Mouse (Mus musculus) embryonic facial prominence, embryonic 12.5 days (tissue): ENCODE data around the gene Pcsk4. TPM values are rescaled to one million over a fixed set of nuclear protein-coding genes. Genes with fewer than 3 reads are reported as not detected.

ENCODE experiments used
- ATAC-seq: fragments of 200-750 bp; cut with Nextera tagmentation; 2 replicates; pipeline ENCODE4 v1.8.0; 2017; ENCODE audit not compliant: insufficient number of reproducible peaks, insufficient read depth, low FRiP score, low TSS enrichment
- H3K27ac ChIP-seq: fragments of 300-500 bp; sonication (generic); 2 replicates; pipeline ENCODE4 v1.5.1; 2016; ENCODE audit warnings: mild to moderate bottlenecking
- H3K27me3 ChIP-seq: fragments of 300-500 bp; sonication (generic); 2 replicates; pipeline ENCODE4 v1.6.1; 2016; ENCODE audit warnings: mild to moderate bottlenecking, moderate library complexity
- H3K36me3 ChIP-seq: fragments of 300-500 bp; sonication (generic); 2 replicates; pipeline ENCODE4 v1.6.1; 2016; ENCODE audit warnings: mild to moderate bottlenecking
- H3K4me1 ChIP-seq: fragments of 300-500 bp; sonication (generic); 2 replicates; pipeline ENCODE4 v1.6.1; 2016
- H3K4me2 ChIP-seq: fragments of 300-500 bp; sonication (generic); replicated peaks from 2 replicates; pipeline ENCODE4 v1.6.1; 2016; ENCODE audit warnings: mild to moderate bottlenecking, moderate library complexity
- H3K4me3 ChIP-seq: fragments of 300-500 bp; sonication (generic); 2 replicates; pipeline ENCODE4 v1.5.1; 2016; ENCODE audit warnings: mild to moderate bottlenecking
- H3K9ac ChIP-seq: fragments of 300-500 bp; sonication (generic); 2 replicates; pipeline ENCODE4 v1.6.1; 2016; ENCODE audit warnings: mild to moderate bottlenecking, moderate library complexity
- H3K9me3 ChIP-seq: fragments of 300-500 bp; sonication (generic); 2 replicates; pipeline ENCODE4 v1.6.1; 2016; ENCODE audit warnings: mild to moderate bottlenecking, moderate library complexity
- WGBS: fragments of 180-500 bp; shearing (Covaris S2); methylation state at CpG from one replicate; pipeline ENCODE4 v1.1.7; 2016; 5-methylcytosine and 5-hydroxymethylcytosine counted together
- polyA plus RNA-seq: library from polyadenylated mRNA; unstranded; fragments of >200 nt; fragmentation: Nextera tagmentation; extraction: Ambion mirVana; gene quantifications from 2 replicates; pipeline ENCODE4 v1.2.1, GENCODE M21; 2016

Pcsk4 gene
- polyA plus RNA-seq, 1 experiment from 2014 or later, result 4.5 TPM

- no peak overlapping the region for H3K27ac ChIP-seq
- H3K4me1 ChIP-seq, result peaks cover 6% of the 10 kb centered on the region; the same call in 1 of the 2 replicates
- H3K4me3 ChIP-seq, result no peak overlapping the region
- H3K27me3 ChIP-seq, result peaks cover 18% of the 10 kb centered on the region; the same call in 1 of the 2 replicates
- no peak overlapping the region for H3K9ac ChIP-seq
- no peak for ATAC-seq
- H3K9me3 ChIP-seq, result no peaks in the 10 kb centered on the region
- H3K36me3 ChIP-seq, result no peaks in the 10 kb centered on the region
- 72% methylated on average over 5 of the region's 5 CpGs for WGBS
- no peak overlapping the region for H3K4me2 ChIP-seq
Measured at GRCm38 (mm10) chr10:80332525-80332989, 3.3 kb upstream of the Pcsk4 start.

GRCm38 (mm10) chr10:80331636-80332524, 2.6 kb upstream of the Pcsk4 start:
- Histone ChIP-seq H3K9ac (no peak overlapping the region), H3K9me3 (no peaks in the 10 kb centered on the region), H3K27me3 (peaks cover 18% of the 10 kb centered on the region; the same call in 1 of the 2 replicates), H3K36me3 (no peaks in the 10 kb centered on the region), H3K4me3 (0 out of 2 replicates have a peak overlapping the region, but pooled peaks have one; percentile 2), H3K4me2 (no peak overlapping the region), H3K27ac (no peak overlapping the region), H3K4me1 (peaks cover 6% of the 10 kb centered on the region; the same call in 1 of the 2 replicates)
- ATAC-seq, result no peak
- 57% methylated on average over 10 of the region's 10 CpGs for WGBS

- Histone ChIP-seq H3K9me3 (no peaks in the 10 kb centered on the region), H3K4me3 (no peak overlapping the region), H3K36me3 (no peaks in the 10 kb centered on the region), H3K4me1 (peaks cover 6% of the 10 kb centered on the region; the same call in 1 of the 2 replicates), H3K4me2 (peak overlapping the region; percentile 90), H3K27me3 (peaks cover 18% of the 10 kb centered on the region; the same call in 1 of the 2 replicates), H3K9ac (no peak overlapping the region), H3K27ac (no peak overlapping the region)
- 68% methylated on average over 2 of the region's 2 CpGs for WGBS
- no peak for ATAC-seq
Measured at GRCm38 (mm10) chr10:80330888-80331287, 1.6 kb upstream of the Pcsk4 start.

- no peak overlapping the region for H3K27ac ChIP-seq
- peaks cover 6% of the 10 kb centered on the region; the same call in 1 of the 2 replicates for H3K4me1 ChIP-seq
- peak; percentile 2; the same call in 1 of the 2 replicates for ATAC-seq
- no peaks in the 10 kb centered on the region for H3K36me3 ChIP-seq
- H3K9ac ChIP-seq, result peak overlapping the region; percentile 40; the same call in 1 of the 2 replicates
- H3K9me3 ChIP-seq, result no peaks in the 10 kb centered on the region
- H3K4me3 ChIP-seq, result peak overlapping the region; percentile 45
- 3% methylated on average over 41 of the region's 41 CpGs for WGBS
- peak overlapping the region; percentile 90 for H3K4me2 ChIP-seq
- H3K27me3 ChIP-seq, result peaks cover 19% of the 10 kb centered on the region; the same call in 1 of the 2 replicates
Measured at GRCm38 (mm10) chr10:80330084-80330483, 786 bp upstream of the Pcsk4 start.

GRCm38 (mm10) chr10:80325045-80325444, 4.3 kb downstream of the Pcsk4 start:
- H3K4me1 ChIP-seq, result peaks cover 8% of the 10 kb centered on the region
- H3K27me3 ChIP-seq, result peaks cover 10% of the 10 kb centered on the region; the same call in 1 of the 2 replicates
- H3K9ac ChIP-seq, result no peak overlapping the region
- ATAC-seq, result no peak
- no peak overlapping the region for H3K4me3 ChIP-seq
- no peak overlapping the region for H3K4me2 ChIP-seq
- H3K9me3 ChIP-seq, result no peaks in the 10 kb centered on the region
- no peaks in the 10 kb centered on the region for H3K36me3 ChIP-seq
- WGBS, result 84% methylated on average over 21 of the region's 21 CpGs
- no peak overlapping the region for H3K27ac ChIP-seq

- H3K4me2 ChIP-seq, result peak overlapping the region; percentile 65
- no peak overlapping the region for H3K9ac ChIP-seq
- H3K4me3 ChIP-seq, result peak overlapping the region; percentile 40; the same call in 1 of the 2 replicates
- no peak for ATAC-seq
- 78% methylated on average over 17 of the region's 17 CpGs for WGBS
- H3K27me3 ChIP-seq, result peaks cover 10% of the 10 kb centered on the region; the same call in 1 of the 2 replicates
- peaks cover 12% of the 10 kb centered on the region for H3K4me1 ChIP-seq
- no peak overlapping the region for H3K27ac ChIP-seq
- H3K36me3 ChIP-seq, result no peaks in the 10 kb centered on the region
- no peaks in the 10 kb centered on the region for H3K9me3 ChIP-seq
Measured at GRCm38 (mm10) chr10:80324120-80325037, 4.9 kb downstream of the Pcsk4 start.

- Histone ChIP-seq H3K27ac (no peak overlapping the region; the same call in 1 of the 2 replicates), H3K9me3 (no peaks in the 10 kb centered on the region), H3K4me3 (peak overlapping the region; percentile 40), H3K4me1 (peaks cover 16% of the 10 kb centered on the region), H3K27me3 (peaks cover 10% of the 10 kb centered on the region; the same call in 1 of the 2 replicates), H3K9ac (peak overlapping the region; percentile 63), H3K36me3 (peaks cover 6% of the 10 kb centered on the region; the same call in 1 of the 2 replicates), H3K4me2 (peak overlapping the region; percentile 65)
- ATAC-seq, result 0 out of 2 replicates have a peak, but pooled peaks have one; percentile 11
- under 1% methylated on average over 46 of the region's 46 CpGs for WGBS
Measured at GRCm38 (mm10) chr10:80323261-80324119, 5.8 kb downstream of the Pcsk4 start.

- H3K27ac ChIP-seq, result no peak overlapping the region
- peaks cover 15% of the 10 kb centered on the region; the same call in 1 of the 2 replicates for H3K27me3 ChIP-seq
- H3K9me3 ChIP-seq, result no peaks in the 10 kb centered on the region
- peaks cover 12% of the 10 kb centered on the region; the same call in 1 of the 2 replicates for H3K36me3 ChIP-seq
- peak overlapping the region; percentile 63 for H3K9ac ChIP-seq
- peak overlapping the region; percentile 65 for H3K4me2 ChIP-seq
- H3K4me3 ChIP-seq, result peak overlapping the region; percentile 40
- WGBS, result 7% methylated on average over 28 of the region's 28 CpGs
- no peak for ATAC-seq
- peaks cover 16% of the 10 kb centered on the region for H3K4me1 ChIP-seq
Measured at GRCm38 (mm10) chr10:80322811-80323211, 6.5 kb downstream of the Pcsk4 start.

- H3K4me1 ChIP-seq, result peaks cover 16% of the 10 kb centered on the region
- WGBS, result 92% methylated on average over 19 of the region's 21 CpGs
- no peaks in the 10 kb centered on the region for H3K9me3 ChIP-seq
- H3K9ac ChIP-seq, result no peak overlapping the region
- H3K27me3 ChIP-seq, result peaks cover 24% of the 10 kb centered on the region
- H3K27ac ChIP-seq, result no peak overlapping the region
- peaks cover 21% of the 10 kb centered on the region; the same call in 1 of the 2 replicates for H3K36me3 ChIP-seq
- ATAC-seq, result no peak
- peak overlapping the region; percentile 40; the same call in 1 of the 2 replicates for H3K4me3 ChIP-seq
- peak overlapping the region; percentile 65 for H3K4me2 ChIP-seq
Measured at GRCm38 (mm10) chr10:80321670-80322581, 7.4 kb downstream of the Pcsk4 start.
